Mouse (Mus musculus): ENCODE measurements around the gene D17H6S53E. TPM values are rescaled to one million over a fixed set of nuclear protein-coding genes. Genes with fewer than 3 reads are reported as not detected.
A peak's percentile ranks its signal among the peaks of the same experiment; 100 is the strongest.

Gene D17H6S53E
- 7.8 and 8.7 TPM in 2 replicates for polyA plus RNA-seq (2015; fragmentation: Nextera tagmentation; extraction: Ambion mirVana)

DNA sequence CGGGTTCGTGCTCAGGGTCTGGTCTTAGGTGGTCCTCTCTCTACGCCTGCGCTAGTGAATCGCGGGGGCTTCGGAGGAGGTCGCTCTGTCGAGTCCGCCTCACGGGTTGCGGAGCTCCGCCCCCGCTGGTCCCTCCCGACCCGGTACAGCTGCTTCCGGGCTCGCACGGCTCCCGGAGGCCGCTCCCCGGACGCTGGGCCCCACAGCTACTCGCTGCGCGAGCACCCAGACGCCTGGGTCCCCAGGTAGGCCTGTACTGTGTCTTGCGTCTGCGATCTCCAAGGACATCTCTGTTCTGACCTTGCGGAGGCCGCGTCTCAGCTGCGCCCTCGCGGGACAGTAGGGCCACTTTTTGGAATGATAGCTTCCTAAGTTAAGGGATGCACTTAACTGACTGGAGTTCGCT is at the start of gene D17H6S53E:
Gene D17H6S53E (plus strand): TSS at position 168 of the 406 bp plus-strand sequence.
- H3K36me3 ChIP-seq (ENCODE audit: control insufficient read depth, insufficient read depth, low read length), result no peaks in the 10 kb centered on the region
- peaks cover 23% of the 10 kb centered on the region for H3K4me1 ChIP-seq (ENCODE audit: control insufficient read depth, insufficient read depth, low read length)
- H3K27me3 ChIP-seq (ENCODE audit: control insufficient read depth, insufficient read depth, low read depth, low read length), result no peaks in the 10 kb centered on the region
- peak within 1 kb of the TSS; percentile 76 for H3K4me2 ChIP-seq (ENCODE audit: low read length)
- H3K27ac ChIP-seq (ENCODE audit: low read length), result peak within 1 kb of the TSS; percentile 77
- no peaks in the 10 kb centered on the region for H3K9me3 ChIP-seq (replicated peaks; ENCODE audit: control insufficient read depth, low read length, poor library complexity, severe bottlenecking)
- peak within 1 kb of the TSS; percentile 74 for H3K4me3 ChIP-seq (ENCODE audit: low read depth, low read length)
- peak; percentile 27 for ATAC-seq
- WGBS, result under 1% methylated on average over 36 of the region's 36 CpGs
- peak within 1 kb of the TSS; percentile 88 for H3K9ac ChIP-seq (ENCODE audit: low read depth, low read length)

DNA sequence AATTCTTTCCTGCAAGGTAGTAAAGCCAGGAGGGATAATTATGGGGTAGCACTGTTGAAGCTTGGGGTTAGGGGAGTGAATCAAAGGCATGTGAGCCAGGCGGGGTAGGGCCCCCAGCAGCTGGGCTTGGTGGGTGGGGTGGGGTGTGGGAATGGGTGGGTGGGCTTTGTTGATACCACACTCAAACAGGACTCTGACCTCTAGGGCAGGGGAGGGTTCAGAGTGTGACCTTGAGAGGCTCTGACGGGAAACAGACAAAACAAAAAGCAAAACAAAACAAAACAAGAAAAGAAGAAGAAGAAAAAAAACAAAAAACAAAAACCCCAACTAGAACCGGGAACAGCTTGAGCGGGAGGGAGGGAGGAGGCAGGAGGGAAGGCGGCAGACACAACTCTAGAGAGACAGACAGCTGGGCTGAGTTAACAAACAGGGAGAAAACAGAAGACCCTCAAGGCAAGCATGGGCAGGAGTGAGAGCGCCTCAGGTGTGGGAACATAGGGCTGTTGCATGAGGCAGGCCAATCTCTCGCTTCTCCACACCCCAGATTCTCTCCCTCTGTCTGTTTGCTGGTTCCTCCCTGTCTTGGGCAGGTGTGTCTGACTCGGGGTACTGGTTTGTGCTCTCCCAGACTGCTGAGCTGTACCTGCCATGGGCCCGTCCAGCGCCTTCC is 49.5 kb upstream of the D17H6S53E start, which contains the start of gene Ly6g6e:
Gene Ly6g6e (plus strand): TSS at position 396 of the 670 bp plus-strand sequence.
- WGBS, result 34% methylated on average over 10 of the region's 10 CpGs
- H3K9ac ChIP-seq (ENCODE audit: low read depth, low read length), result peak within 1 kb of the TSS; percentile 54; the same call in 1 of the 2 replicates
- peak within 1 kb of the TSS; percentile 26 for H3K4me3 ChIP-seq (ENCODE audit: low read depth, low read length)
- H3K4me2 ChIP-seq (ENCODE audit: low read length), result peak within 1 kb of the TSS; percentile 46
- no peaks in the 10 kb centered on the region for H3K27me3 ChIP-seq (ENCODE audit: control insufficient read depth, insufficient read depth, low read depth, low read length)
- no peak for ATAC-seq
- H3K27ac ChIP-seq (ENCODE audit: low read length), result no peak within 1 kb of the TSS
- no peaks in the 10 kb centered on the region for H3K36me3 ChIP-seq (ENCODE audit: control insufficient read depth, insufficient read depth, low read length)
- no peaks in the 10 kb centered on the region for H3K9me3 ChIP-seq (replicated peaks; ENCODE audit: control insufficient read depth, low read length, poor library complexity, severe bottlenecking)
- H3K4me1 ChIP-seq (ENCODE audit: control insufficient read depth, insufficient read depth, low read length), result no peaks in the 10 kb centered on the region

DNA sequence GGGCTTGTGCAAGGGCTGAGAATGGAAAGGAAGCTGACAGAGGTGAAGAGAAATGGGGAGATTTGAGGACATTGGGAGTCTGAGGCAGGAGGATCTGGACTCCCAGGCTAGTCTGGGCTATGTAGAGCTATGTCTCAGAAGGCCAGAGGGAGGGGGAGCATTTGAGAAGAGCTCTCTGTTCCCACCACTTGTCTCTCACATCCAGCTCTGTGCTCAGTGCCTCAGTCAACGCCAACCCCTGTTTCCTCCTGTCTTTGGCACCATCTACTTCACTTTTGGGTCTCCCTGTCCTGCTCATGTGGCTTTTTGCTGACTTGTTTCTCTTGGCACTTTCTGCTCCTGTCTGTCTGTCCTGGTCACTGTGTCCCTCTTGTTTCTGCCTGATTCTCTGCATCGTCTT is 48.9 kb upstream of the D17H6S53E start:
- no peaks in the 10 kb centered on the region for H3K36me3 ChIP-seq (ENCODE audit: control insufficient read depth, insufficient read depth, low read length)
- no peak overlapping the region for H3K4me3 ChIP-seq (ENCODE audit: low read depth, low read length)
- 30% methylated on average over 2 of the region's 2 CpGs for WGBS
- no peaks in the 10 kb centered on the region for H3K27me3 ChIP-seq (ENCODE audit: control insufficient read depth, insufficient read depth, low read depth, low read length)
- no peaks in the 10 kb centered on the region for H3K4me1 ChIP-seq (ENCODE audit: control insufficient read depth, insufficient read depth, low read length)
- ATAC-seq, result no peak
- peak overlapping the region; percentile 46 for H3K4me2 ChIP-seq (ENCODE audit: low read length)
- H3K9ac ChIP-seq (ENCODE audit: low read depth, low read length), result 0 out of 2 replicates have a peak overlapping the region, but pooled peaks have one; percentile 5
- H3K9me3 ChIP-seq (replicated peaks; ENCODE audit: control insufficient read depth, low read length, poor library complexity, severe bottlenecking), result no peaks in the 10 kb centered on the region
- no peak overlapping the region for H3K27ac ChIP-seq (ENCODE audit: low read length)

DNA sequence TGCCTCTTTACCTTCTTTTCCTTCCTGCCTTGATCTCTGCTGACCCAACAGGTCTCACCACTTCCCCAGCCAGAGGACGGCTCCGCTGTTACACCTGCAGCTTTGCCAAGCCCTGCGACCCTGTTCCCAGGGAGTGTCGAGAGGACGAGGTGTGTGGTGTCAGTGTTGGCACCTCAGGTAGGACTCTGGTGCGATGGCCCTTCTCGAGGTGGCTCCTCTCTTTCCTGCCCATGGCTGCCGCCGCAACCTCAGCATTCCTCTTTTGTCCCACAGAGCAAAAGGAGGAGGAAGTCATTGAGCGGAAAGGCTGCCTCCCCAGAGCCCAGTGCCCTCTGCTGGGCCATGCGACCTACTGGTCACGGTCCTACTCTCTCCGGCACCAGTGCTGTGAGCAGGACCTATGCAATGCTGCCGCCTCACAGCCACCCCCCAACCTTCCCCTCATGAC is 48.4 kb upstream of the D17H6S53E start, which contains the start of gene Ly6g6d:
Gene Ly6g6d (minus strand): TSS at position 280 of the 448 bp plus-strand sequence.
- Histone ChIP-seq H3K9me3 (replicated peaks; ENCODE audit: control insufficient read depth, low read length, poor library complexity, severe bottlenecking) (no peaks in the 10 kb centered on the region), H3K36me3 (ENCODE audit: control insufficient read depth, insufficient read depth, low read length) (no peaks in the 10 kb centered on the region), H3K9ac (ENCODE audit: low read depth, low read length) (peak within 1 kb of the TSS; percentile 54; the same call in 1 of the 2 replicates), H3K4me2 (ENCODE audit: low read length) (peak within 1 kb of the TSS; percentile 46), H3K4me3 (ENCODE audit: low read depth, low read length) (peak within 1 kb of the TSS; percentile 26), H3K27ac (ENCODE audit: low read length) (no peak within 1 kb of the TSS), H3K27me3 (ENCODE audit: control insufficient read depth, insufficient read depth, low read depth, low read length) (no peaks in the 10 kb centered on the region), H3K4me1 (ENCODE audit: control insufficient read depth, insufficient read depth, low read length) (no peaks in the 10 kb centered on the region)
- peak; percentile 36; the same call in 1 of the 2 replicates for ATAC-seq
- 12% methylated on average over 14 of the region's 14 CpGs for WGBS

DNA sequence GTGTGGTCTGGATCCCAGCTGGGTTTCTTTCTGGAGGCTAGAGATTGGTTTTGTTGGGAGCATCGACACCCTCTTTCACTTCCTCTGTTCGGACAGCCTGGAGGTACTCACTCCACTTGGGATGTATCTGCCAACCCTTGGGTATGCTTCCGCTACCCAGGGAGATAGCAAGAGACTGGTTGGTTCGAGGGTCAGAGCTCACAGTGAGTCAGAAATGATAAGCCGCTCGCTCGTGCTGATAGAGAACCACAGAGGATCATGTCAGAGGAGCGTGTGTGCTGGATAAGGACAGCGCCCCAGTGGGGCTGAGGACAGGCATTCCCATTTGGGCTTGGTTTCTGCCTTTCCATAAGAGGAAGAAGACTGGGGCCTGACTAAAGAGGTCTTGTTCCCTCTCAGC is 46.4 kb upstream of the D17H6S53E start:
- Histone ChIP-seq H3K4me3 (ENCODE audit: low read depth, low read length) (no peak overlapping the region), H3K4me1 (ENCODE audit: control insufficient read depth, insufficient read depth, low read length) (no peaks in the 10 kb centered on the region), H3K9me3 (replicated peaks; ENCODE audit: control insufficient read depth, low read length, poor library complexity, severe bottlenecking) (no peaks in the 10 kb centered on the region), H3K4me2 (ENCODE audit: low read length) (no peak overlapping the region), H3K27me3 (ENCODE audit: control insufficient read depth, insufficient read depth, low read depth, low read length) (no peaks in the 10 kb centered on the region), H3K9ac (ENCODE audit: low read depth, low read length) (peak overlapping the region; percentile 10; the same call in 1 of the 2 replicates), H3K27ac (ENCODE audit: low read length) (no peak overlapping the region), H3K36me3 (ENCODE audit: control insufficient read depth, insufficient read depth, low read length) (no peaks in the 10 kb centered on the region)
- no peak for ATAC-seq
- WGBS, result 78% methylated on average over 9 of the region's 9 CpGs

DNA sequence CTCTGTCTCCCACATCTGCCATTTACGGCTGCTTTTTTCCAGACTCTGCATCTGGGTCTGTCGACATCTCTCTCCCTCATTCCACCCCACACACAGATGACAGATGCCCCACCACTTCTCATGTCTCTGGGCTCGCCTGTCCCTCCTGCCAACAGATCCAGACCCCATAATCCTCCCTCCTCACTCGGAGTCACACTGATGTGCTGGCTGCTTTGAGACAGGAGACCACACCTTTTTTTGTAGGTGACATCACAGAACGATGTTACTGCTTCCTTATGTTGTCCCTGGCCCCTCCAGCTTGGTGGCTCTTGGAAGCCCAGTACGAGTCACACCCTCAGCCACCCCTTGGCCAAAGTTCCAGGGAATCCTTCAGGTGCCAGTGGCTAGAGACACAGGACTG is 45.9 kb upstream of the D17H6S53E start:
- no peaks in the 10 kb centered on the region for H3K36me3 ChIP-seq (ENCODE audit: control insufficient read depth, insufficient read depth, low read length)
- peak overlapping the region; percentile 10; the same call in 1 of the 2 replicates for H3K9ac ChIP-seq (ENCODE audit: low read depth, low read length)

DNA sequence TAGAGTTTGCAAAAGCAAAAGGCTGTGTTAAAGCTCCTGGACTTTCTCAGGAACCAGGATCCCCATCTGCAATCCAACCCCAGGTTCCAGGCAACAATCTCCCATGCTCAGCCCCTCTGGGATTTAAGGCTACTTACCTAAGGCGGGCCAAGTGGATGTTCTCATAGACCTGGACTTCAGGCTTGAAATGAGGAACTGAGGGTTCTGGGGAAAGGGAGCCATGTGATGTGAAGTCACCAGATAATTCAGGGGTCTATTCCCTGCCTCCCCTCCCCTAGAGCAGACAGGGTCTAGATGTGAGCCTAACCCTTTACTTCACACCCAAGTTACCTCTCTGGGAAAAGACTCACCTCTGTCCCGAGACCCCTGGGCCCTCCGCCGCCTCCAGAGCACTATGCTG is 45.5 kb upstream of the D17H6S53E start:
- H3K27me3 ChIP-seq (ENCODE audit: control insufficient read depth, insufficient read depth, low read depth, low read length), result no peaks in the 10 kb centered on the region
- H3K4me1 ChIP-seq (ENCODE audit: control insufficient read depth, insufficient read depth, low read length), result no peaks in the 10 kb centered on the region
- no peak overlapping the region for H3K4me2 ChIP-seq (ENCODE audit: low read length)
- H3K4me3 ChIP-seq (ENCODE audit: low read depth, low read length), result no peak overlapping the region
- no peak overlapping the region for H3K9ac ChIP-seq (ENCODE audit: low read depth, low read length)
- WGBS, result 84% methylated on average over 4 of the region's 4 CpGs
- H3K9me3 ChIP-seq (replicated peaks; ENCODE audit: control insufficient read depth, low read length, poor library complexity, severe bottlenecking), result no peaks in the 10 kb centered on the region
- no peak for ATAC-seq
- no peak overlapping the region for H3K27ac ChIP-seq (ENCODE audit: low read length)
- H3K36me3 ChIP-seq (ENCODE audit: control insufficient read depth, insufficient read depth, low read length), result no peaks in the 10 kb centered on the region

More for the DNA sequence above, 45.9 kb upstream of the D17H6S53E start:
- H3K9me3 ChIP-seq (replicated peaks; ENCODE audit: control insufficient read depth, low read length, poor library complexity, severe bottlenecking), result no peaks in the 10 kb centered on the region
- H3K27ac ChIP-seq (ENCODE audit: low read length), result no peak overlapping the region
- ATAC-seq, result no peak
- H3K4me1 ChIP-seq (ENCODE audit: control insufficient read depth, insufficient read depth, low read length), result no peaks in the 10 kb centered on the region
- no peak overlapping the region for H3K4me2 ChIP-seq (ENCODE audit: low read length)
- WGBS, result 55% methylated on average over 6 of the region's 6 CpGs
- H3K4me3 ChIP-seq (ENCODE audit: low read depth, low read length), result no peak overlapping the region
- no peaks in the 10 kb centered on the region for H3K27me3 ChIP-seq (ENCODE audit: control insufficient read depth, insufficient read depth, low read depth, low read length)

DNA sequence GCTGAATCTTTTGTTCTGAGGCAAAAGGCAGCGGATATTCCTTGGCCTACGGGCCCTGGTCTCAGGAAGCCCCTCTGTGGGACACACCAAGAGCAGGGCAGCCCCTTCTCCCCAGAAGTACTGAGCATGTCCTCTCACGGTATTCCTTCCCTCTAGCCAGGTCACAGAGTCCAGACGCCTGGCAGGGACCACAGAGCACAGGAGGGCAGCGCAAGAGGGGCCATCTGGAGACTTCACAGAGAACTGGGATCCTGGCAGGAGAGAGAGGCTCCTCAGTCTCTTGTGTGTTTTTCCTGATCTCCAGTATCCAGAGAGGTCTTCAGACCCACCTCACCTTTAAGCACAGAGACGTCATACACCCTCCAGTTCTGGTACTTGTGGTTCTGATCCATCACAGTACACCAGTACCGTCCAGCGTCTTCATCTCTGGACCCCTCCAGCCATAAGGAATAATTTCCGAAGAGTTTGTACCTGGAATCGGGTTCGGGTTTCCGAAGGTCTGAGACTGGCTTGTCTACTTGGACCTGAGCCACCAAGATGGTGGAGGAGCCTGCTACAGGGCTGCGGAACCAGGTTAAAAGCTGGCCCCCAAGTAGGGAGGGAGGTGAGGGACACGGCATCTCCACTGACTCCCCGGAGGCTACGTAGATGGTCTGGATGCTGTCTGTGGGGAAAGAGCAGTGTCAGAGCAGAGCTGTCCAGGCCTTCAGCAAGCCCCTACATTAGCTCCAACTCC is 43.2 kb upstream of the D17H6S53E start:
- no peaks in the 10 kb centered on the region for H3K27me3 ChIP-seq (ENCODE audit: control insufficient read depth, insufficient read depth, low read depth, low read length)
- WGBS, result 84% methylated on average over 16 of the region's 16 CpGs
- no peaks in the 10 kb centered on the region for H3K9me3 ChIP-seq (replicated peaks; ENCODE audit: control insufficient read depth, low read length, poor library complexity, severe bottlenecking)
- H3K4me2 ChIP-seq (ENCODE audit: low read length), result no peak overlapping the region
- H3K4me1 ChIP-seq (ENCODE audit: control insufficient read depth, insufficient read depth, low read length), result no peaks in the 10 kb centered on the region
- H3K9ac ChIP-seq (ENCODE audit: low read depth, low read length), result no peak overlapping the region
- no peak overlapping the region for H3K4me3 ChIP-seq (ENCODE audit: low read depth, low read length)
- H3K36me3 ChIP-seq (ENCODE audit: control insufficient read depth, insufficient read depth, low read length), result no peaks in the 10 kb centered on the region
- no peak for ATAC-seq
- H3K27ac ChIP-seq (ENCODE audit: low read length), result no peak overlapping the region
